Mouse (Mus musculus) Patski (cell line): ENCODE results near the gene Tbpl1. TPM values are rescaled to one million over a fixed set of nuclear protein-coding genes. Genes with fewer than 3 reads are reported as not detected.

Experiments used
- ATAC-seq: fragments of 100-300 bp; one replicate; pipeline ENCODE4 v1.8.0; 2021
- CTCF ChIA-PET: fragments of 350-600 bp; sonication (Branson Sonifier 250); formaldehyde crosslinking; loops from one replicate; lab custom pipeline; 2022; ENCODE audit warnings: inconsistent platforms; lab: Charles Lee
- POLR2A ChIA-PET: fragments of 350-600 bp; sonication (Branson Sonifier 250); formaldehyde crosslinking; loops from one replicate; lab custom pipeline; 2022; ENCODE audit warnings: antibody characterized with exemption, inconsistent platforms; lab: Charles Lee
- DNase-seq: peaks from one replicate; pipeline ENCODE4 v3.0.0-alpha.2; 2011; ENCODE audit warnings: low read depth, low spot score
- H3K27me3 ChIP-seq: fragments of 371-371 bp; one replicate; pipeline ENCODE4 v1.5.1; 2021
- CTCF ChIP-seq: fragments of 100-300 bp; IDR thresholded peaks from one replicate; pipeline ENCODE4 v1.5.1; 2021
- in situ Hi-C: fragments of 300-500 bp; cut with MboI; formaldehyde crosslinking; loops from 3 replicates; pipeline ENCODE4 v1.11.1; 2018; ENCODE audit warnings: low pct_unique_long_range_greater_than_20kb, mixed read lengths
- polyA plus RNA-seq: library from polyadenylated mRNA; unstranded; gene quantifications from one replicate; pipeline ENCODE4 v1.2.3, GENCODE M21; 2021

Tbpl1 gene
- polyA plus RNA-seq, 1 experiment from 2014 or later = 38.3 TPM

DNA sequence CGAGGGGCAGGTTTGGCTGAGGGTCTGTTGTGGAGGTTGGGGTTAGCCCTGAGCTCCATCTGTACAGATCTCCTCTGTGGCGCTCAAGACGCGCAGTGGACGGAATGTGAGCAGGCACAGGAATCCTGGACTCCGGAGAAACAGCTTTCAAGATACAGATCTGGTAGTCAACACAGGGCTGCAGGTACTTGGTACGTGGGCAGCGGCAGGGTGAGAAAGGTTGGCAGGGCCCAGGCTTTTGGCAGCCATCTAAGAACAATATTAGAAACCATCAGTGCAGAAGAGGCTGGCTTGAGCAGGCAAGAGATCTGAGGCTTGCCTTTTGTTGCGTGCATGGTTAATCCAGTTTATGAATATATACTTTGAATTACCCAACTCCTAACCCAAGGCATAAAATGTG is 35.5 kb downstream of the Tbpl1 start:
- ATAC-seq = no peak
- no peaks in the 10 kb centered on the region for H3K27me3 ChIP-seq
- ChIA-PET POLR2A (no interaction called here), CTCF (interaction anchor here (0.9 to 1.2 kb wide), 2 partner anchors 20 to 22 kb away, joined by 3 to 4 read pairs; no protein-coding TSS in a partner anchor)
- in situ Hi-C loops = no loop called here
- DNase-seq = no peak
- TF ChIP-seq CTCF = no peak

- no peak for ATAC-seq
- no peak for DNase-seq
- POLR2A ChIA-PET = no interaction called here
- H3K27me3 ChIP-seq = no peaks in the 10 kb centered on the region
- CTCF ChIA-PET = interaction anchor here (0.7 kb wide), 1 partner anchor 21 kb away, joined by 3 read pairs; no protein-coding TSS in a partner anchor
- TF ChIP-seq CTCF = no peak
- in situ Hi-C loops = no loop called here
Measured at GRCm38 (mm10) chr10:22675848-22676630, 55.7 kb downstream of the Tbpl1 start.

- in situ Hi-C loops = no loop called here
- POLR2A ChIA-PET = no interaction called here
Measured at GRCm38 (mm10) chr10:22674176-22674575, 57.6 kb downstream of the Tbpl1 start.

GRCm38 (mm10) chr10:22668509-22668908 is 63.2 kb downstream of the Tbpl1 start:
- no peak for DNase-seq
- H3K27me3 ChIP-seq = peaks cover 10% of the 10 kb centered on the region
- ChIA-PET CTCF (no interaction called here), POLR2A (no interaction called here)
- no peak for TF ChIP-seq CTCF
- ATAC-seq = no peak
- in situ Hi-C loops = no loop called here

More at GRCm38 (mm10) chr10:22674176-22674575, 57.6 kb downstream of the Tbpl1 start:
- DNase-seq (no peak), ATAC-seq (no peak)
- CTCF ChIA-PET = no interaction called here
- H3K27me3 ChIP-seq = peaks cover 5% of the 10 kb centered on the region
- no peak for TF ChIP-seq CTCF

DNA sequence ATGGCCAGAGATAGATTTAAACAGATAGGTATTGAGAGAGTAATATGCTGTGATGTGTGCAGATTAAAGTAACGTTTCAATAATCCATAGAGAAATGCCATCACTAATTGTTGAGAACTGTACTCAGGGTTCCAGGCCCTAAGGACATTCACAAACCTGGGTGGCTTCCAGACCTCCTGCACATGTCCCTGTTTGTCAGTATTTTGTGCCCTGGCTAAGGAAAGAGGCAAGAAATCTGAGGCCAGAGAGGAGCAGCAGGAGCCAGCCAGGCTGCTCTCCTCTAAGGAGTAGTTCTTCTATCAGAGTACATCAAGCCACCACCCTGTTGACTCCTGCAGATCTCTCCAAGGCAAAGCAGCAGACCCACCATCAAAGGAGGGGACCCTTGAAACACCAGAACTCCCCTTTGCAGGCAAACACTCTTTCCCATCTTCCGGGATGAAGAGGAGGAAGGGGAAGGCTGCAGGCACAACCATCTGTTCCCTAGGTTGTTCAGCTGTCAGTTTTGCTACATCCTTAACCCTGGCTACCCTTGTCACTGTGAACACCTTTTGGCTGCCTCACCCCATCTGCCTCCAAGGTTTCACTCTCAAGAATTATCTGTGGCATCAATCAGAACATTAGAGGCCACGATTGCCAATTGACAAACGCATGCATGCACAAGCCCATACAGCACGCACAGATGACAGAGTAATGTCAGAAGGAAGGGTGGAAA is 71.3 kb downstream of the Tbpl1 start:
- in situ Hi-C loops = no loop called here
- POLR2A ChIA-PET = no interaction called here
- CTCF ChIA-PET = no interaction called here
- no peak for TF ChIP-seq CTCF
- H3K27me3 ChIP-seq = peaks cover under 1% of the 10 kb centered on the region
- DNase-seq = no peak
- ATAC-seq = no peak

DNA sequence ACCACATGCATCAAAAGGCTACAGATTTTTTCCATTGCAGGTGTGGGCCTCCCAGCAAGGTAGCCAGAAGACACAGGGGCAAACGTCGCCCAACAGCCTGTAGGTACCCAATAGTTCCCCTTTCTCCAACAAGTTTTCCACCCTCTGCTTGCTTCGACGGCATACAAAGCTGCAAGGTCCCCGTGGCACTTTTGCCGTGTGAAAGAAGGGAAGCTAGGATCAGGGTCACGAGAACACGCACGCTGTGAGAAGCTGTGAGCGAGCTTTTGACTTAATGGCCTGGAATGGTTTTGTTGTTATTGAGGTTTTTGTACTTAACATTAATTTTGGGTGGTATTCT is 72.4 kb downstream of the Tbpl1 start:
- ChIA-PET POLR2A (no interaction called here), CTCF (no interaction called here)
- DNase-seq = no peak
- no peaks in the 10 kb centered on the region for H3K27me3 ChIP-seq
- no peak for TF ChIP-seq CTCF
- in situ Hi-C loops = no loop called here
- ATAC-seq = no peak

GRCm38 (mm10) chr10:22658534-22659385 is 73.0 kb downstream of the Tbpl1 start:
- peaks cover 5% of the 10 kb centered on the region for H3K27me3 ChIP-seq
- no peak for ATAC-seq
- CTCF ChIA-PET = interaction anchor here (1.3 kb wide), 1 partner anchor 11 kb away, joined by 5 read pairs; no protein-coding TSS in a partner anchor
- in situ Hi-C loops = no loop called here
- POLR2A ChIA-PET = no interaction called here
- DNase-seq = peak; percentile 7
- no peak for TF ChIP-seq CTCF

Other genes with a start within 250 kb of the Tbpl1 start
- not detected for gene Slc2a12, start 86.9 kb downstream of the Tbpl1 start, polyA plus RNA-seq
- not detected for gene Tcf21, start 88.2 kb upstream of the Tbpl1 start, polyA plus RNA-seq